13 mouse cellular contexts compared by ENCODE assay signal in genomic region chr6:113013550-113013949, GRCm38 (mm10). TPM values are rescaled to one million over a fixed set of nuclear protein-coding genes. Genes with fewer than 3 reads are reported as not detected.
DNase-seq lines count a peak whose midpoint lies in the region; ATAC-seq and TF ChIP-seq lines count a peak whose summit lies in the region.
"Had no signal": no experiment of that assay in that cellular context is flagged by ENCODE, and none has a peak within 500 bp of the region (broad histone marks: within the 10 kb centered on the region; RNA-seq: fewer than 3 reads in every experiment).

No protein-coding gene starts in this region.

- H3K9me3 ChIP-seq in embryonic facial prominence, embryonic 14.5 days (ENCODE audit: control insufficient read depth, low read length) = no peaks in the 10 kb centered on the region
- H3K9me3 ChIP-seq in hindbrain, embryonic 14.5 days (ENCODE audit: control insufficient read depth, low read length) = no peaks in the 10 kb centered on the region
- 0 out of 2 replicates have a peak, but pooled peaks cover 1% of the 10 kb centered on the region for H3K9me3 ChIP-seq in midbrain, embryonic 13.5 days

- H3K4me2 ChIP-seq in embryonic facial prominence, embryonic 14.5 days (ENCODE audit: low read depth, low read length) = no peak overlapping the region
- H3K4me2 ChIP-seq in hindbrain, embryonic 14.5 days (replicated peaks) = no peak overlapping the region
- no peak overlapping the region for H3K4me2 ChIP-seq in midbrain, embryonic 13.5 days (replicated peaks)

- intact Hi-C loops in left cerebral cortex, postnatal 14 days (cut with DNase I) = no loop called here

- WGBS in embryonic facial prominence, embryonic 14.5 days = 85% methylated on average over 4 of the region's 4 CpGs
- 74% methylated on average over 4 of the region's 4 CpGs for WGBS in hindbrain, embryonic 14.5 days
- 87% methylated on average over 4 of the region's 4 CpGs for WGBS in midbrain, embryonic 13.5 days

- no peak for TF ChIP-seq CTCF in brain, embryonic 14.5 days (IDR thresholded peaks at IDR 0.05; ENCODE audit: borderline replicate concordance, extremely low read depth, insufficient read depth, insufficient read length)

- no peaks in the 10 kb centered on the region for H3K27me3 ChIP-seq in embryonic facial prominence, embryonic 14.5 days (replicated peaks; ENCODE audit: control insufficient read depth, insufficient read depth, low read length)
- H3K27me3 ChIP-seq in hindbrain, embryonic 14.5 days (ENCODE audit: control insufficient read depth, insufficient read depth, low read length) = no peaks in the 10 kb centered on the region
- no peaks in the 10 kb centered on the region for H3K27me3 ChIP-seq in midbrain, embryonic 13.5 days
- H3K27me3 ChIP-seq: CH12.LX had no signal

- no peak for TF ChIP-seq POLR2A in brain, embryonic 14.5 days (IDR thresholded peaks at IDR 0.05; ENCODE audit: borderline replicate concordance, extremely low read depth, insufficient read depth, insufficient read length, poor library complexity, severe bottlenecking)

- H3K9ac ChIP-seq in embryonic facial prominence, embryonic 14.5 days (ENCODE audit: low read depth, low read length) = no peak overlapping the region
- no peak overlapping the region for H3K9ac ChIP-seq in hindbrain, embryonic 14.5 days
- H3K9ac ChIP-seq in midbrain, embryonic 13.5 days (replicated peaks) = no peak overlapping the region

- no peak overlapping the region for H3K4me3 ChIP-seq in embryonic facial prominence, embryonic 14.5 days (ENCODE audit: low read depth, low read length)
- no peak overlapping the region for H3K4me3 ChIP-seq in hindbrain, embryonic 14.5 days (replicated peaks; ENCODE audit: low read length)
- H3K4me3 ChIP-seq in midbrain, embryonic 13.5 days (replicated peaks) = no peak overlapping the region

- peak overlapping the region; percentile 84; the same call in 1 of the 2 replicates for H3K27ac ChIP-seq in embryonic facial prominence, embryonic 14.5 days (replicated peaks; ENCODE audit: low read depth, low read length)
- peak overlapping the region; percentile 78 for H3K27ac ChIP-seq in hindbrain, embryonic 14.5 days
- H3K27ac ChIP-seq in midbrain, embryonic 13.5 days = peak overlapping the region; percentile 87

- H3K36me3 ChIP-seq in embryonic facial prominence, embryonic 14.5 days (ENCODE audit: control insufficient read depth, insufficient read depth, low read length) = no peaks in the 10 kb centered on the region
- no peaks in the 10 kb centered on the region for H3K36me3 ChIP-seq in hindbrain, embryonic 14.5 days (replicated peaks; ENCODE audit: control insufficient read depth, insufficient read depth)
- no peaks in the 10 kb centered on the region for H3K36me3 ChIP-seq in midbrain, embryonic 13.5 days

- peak; percentile 35 for DNase-seq in brain, embryonic 14.5 days (ENCODE audit: low read depth)
- no peak for DNase-seq in embryonic facial prominence, embryonic 14.5 days (ENCODE audit: low spot score)
- no peak for DNase-seq in hindbrain, embryonic 14.5 days (ENCODE audit: low spot score)
- DNase-seq in spleen, postnatal 4 days (ENCODE audit: low spot score in 2 of 2) = no peak
- DNase-seq in thymus, postnatal 10 days (ENCODE audit: low spot score in 2 of 2) = no peak
- no peak for DNase-seq in spleen, postnatal 14 days (ENCODE audit: low spot score in 2 of 2)
- DNase-seq in left cerebral cortex, postnatal 14 days (ENCODE audit: low spot score in 2 of 2) = no peak
- DNase-seq: cerebellum, adult 8-10 months; gastrocnemius, postnatal 14 days; heart, postnatal 10 days; lung, adult 2 months had no signal

- H3K4me1 ChIP-seq in embryonic facial prominence, embryonic 14.5 days (ENCODE audit: control insufficient read depth, insufficient read depth, low read length) = peaks cover 6% of the 10 kb centered on the region
- peaks cover 28% of the 10 kb centered on the region for H3K4me1 ChIP-seq in hindbrain, embryonic 14.5 days (replicated peaks; ENCODE audit: control insufficient read depth, insufficient read depth, low read length)
- peaks cover 43% of the 10 kb centered on the region for H3K4me1 ChIP-seq in midbrain, embryonic 13.5 days (replicated peaks)

- ATAC-seq in embryonic facial prominence, embryonic 14.5 days (ENCODE audit: low read depth) = no peak
- ATAC-seq in hindbrain, embryonic 14.5 days (ENCODE audit: low FRiP score) = 0 out of 2 replicates have a peak, but pooled peaks have one; percentile 34
- ATAC-seq in midbrain, embryonic 13.5 days = no peak

RNA-seq across cellular contexts. Expression of gene Thumpd3, which starts 32.5 kb away (rescaled TPM):
- 28.5 and 29.4 TPM in 2 replicates for polyA plus RNA-seq in brain, embryonic 14.5 days (2012; rRNA removed)
- polyA plus RNA-seq in embryonic facial prominence, embryonic 14.5 days (2014; fragmentation: Nextera tagmentation; extraction: Ambion mirVana) = 36.1 and 38.9 TPM in 2 replicates
- 45.5 and 49.1 TPM in 2 replicates for polyA plus RNA-seq in hindbrain, embryonic 14.5 days (2014; fragmentation: Nextera tagmentation; extraction: Ambion mirVana)
- polyA plus RNA-seq in midbrain, embryonic 13.5 days (2015; fragmentation: Nextera tagmentation; extraction: Ambion mirVana) = 57.0 and 59.0 TPM in 2 replicates
- total RNA-seq in left cerebral cortex, postnatal 14 days (2021) = 10 to 100 TPM; 29.2 to 29.7 TPM
